Comparison of ENCODE assay signal across 8 mouse cellular contexts in the genomic region with DNA sequence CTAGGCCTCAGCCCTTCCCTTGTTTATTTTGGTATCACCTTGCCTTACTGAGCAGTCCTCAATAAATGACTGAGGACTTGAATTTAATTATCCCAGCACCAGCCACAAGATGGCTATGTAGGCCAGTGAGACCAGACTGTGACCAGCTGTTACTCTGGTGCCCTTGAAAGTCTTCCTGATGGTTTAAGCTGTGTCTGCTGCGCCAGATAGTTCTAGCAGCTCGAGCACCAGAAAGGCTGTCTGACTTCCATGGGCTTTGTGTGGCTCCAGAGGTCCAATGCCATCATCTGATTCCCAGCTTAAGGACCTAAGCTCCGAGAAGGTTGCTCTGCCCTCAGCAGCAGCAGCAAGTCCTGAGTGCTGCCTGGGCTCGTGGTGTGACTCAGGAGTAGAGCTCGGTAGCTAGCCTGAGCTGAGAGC. TPM values are rescaled to one million over a fixed set of nuclear protein-coding genes. Genes with fewer than 3 reads are reported as not detected.
DNase-seq lines count a peak whose midpoint lies in the region; ATAC-seq lines count a peak whose summit lies in the region.

No protein-coding gene starts in this region.

- peak; percentile 58 for ATAC-seq in erythroid progenitor cell, adult 5-6 weeks (replicated peaks; ENCODE audit: low FRiP score, poor library complexity, severe bottlenecking)

- DNase-seq in gastrocnemius, adult 18-20 months (ENCODE audit: low spot score): peak; percentile 76
- DNase-seq in gastrocnemius, adult 8-10 months (ENCODE audit: low spot score in 2 of 2): no peak
- peak; percentile 80 for DNase-seq in adipocyte (ENCODE audit: low spot score)
- DNase-seq in heart, postnatal 4 days: peak; percentile 58
- peak; percentile 70 for DNase-seq in layer of hippocampus, adult 9-10 months (ENCODE audit: low spot score)
- peak; percentile 56 for DNase-seq in lung, postnatal 14 days
- peak; percentile 83 for DNase-seq in skeletal muscle tissue, adult 2 months (ENCODE audit: low read depth, low spot score)

RNA-seq across cellular contexts. Expression of a gene that starts 20.2 kb away (rescaled TPM):
- total RNA-seq in gastrocnemius, adult 18-20 months (2021): 10 to 100 TPM; 50.2 to 64.1 TPM
- 10 to 100 TPM; 21.1 to 74.1 (median 37.8) TPM for total RNA-seq in gastrocnemius, adult 8-10 months (2022)
- total RNA-seq in erythroid progenitor cell, adult 5-6 weeks (2015; ENCODE audit: low replicate concordance): 2.9 and 26.0 TPM in 2 replicates
- total RNA-seq in erythroid progenitor cell, adult 5-6 weeks (2017; ENCODE audit: low replicate concordance): 2.2 TPM in 1 of 2 replicates, not detected in the other
- 10 to 100 TPM; 12.7 to 16.9 TPM for total RNA-seq in heart, postnatal 4 days (2021)

RNA-seq across cellular contexts. Expression of a gene that starts 37.1 kb away (rescaled TPM):
- total RNA-seq in gastrocnemius, adult 18-20 months (2021): under 1 TPM in 1 of 2 experiments, not detected in 1; 0.36 TPM
- under 1 TPM in 1 of 4 experiments, not detected in 3; 0.38 TPM for total RNA-seq in gastrocnemius, adult 8-10 months (2022)
- total RNA-seq in erythroid progenitor cell, adult 5-6 weeks (2015; ENCODE audit: low replicate concordance): 2.2 TPM in 1 of 2 replicates, not detected in the other
- 0.98 and 1.5 TPM in 2 replicates for total RNA-seq in erythroid progenitor cell, adult 5-6 weeks (2017; ENCODE audit: low replicate concordance)
- under 1 TPM in 1 of 2 experiments, not detected in 1; 0.11 TPM for total RNA-seq in heart, postnatal 4 days (2021)

RNA-seq across cellular contexts. Expression of a gene that starts 52.2 kb away (rescaled TPM):
- total RNA-seq in gastrocnemius, adult 18-20 months (2021): 1 to 10 TPM; 4.5 to 5.5 TPM
- total RNA-seq in gastrocnemius, adult 8-10 months (2022): 1 to 10 TPM; 5.2 to 7.0 (median 6.2) TPM
- total RNA-seq in erythroid progenitor cell, adult 5-6 weeks (2015; ENCODE audit: low replicate concordance): 39.0 and 53.3 TPM in 2 replicates
- 45.6 and 48.8 TPM in 2 replicates for total RNA-seq in erythroid progenitor cell, adult 5-6 weeks (2017; ENCODE audit: low replicate concordance)
- 1 to 10 TPM; 5.2 to 6.0 TPM for total RNA-seq in heart, postnatal 4 days (2021)

RNA-seq across cellular contexts. Expression of a gene that starts 54.0 kb away (rescaled TPM):
- total RNA-seq in gastrocnemius, adult 18-20 months (2021): 1 to 10 TPM; 4.5 to 4.9 TPM
- 1 to 10 TPM; 4.0 to 5.4 (median 4.7) TPM for total RNA-seq in gastrocnemius, adult 8-10 months (2022)
- 6.1 and 8.4 TPM in 2 replicates for total RNA-seq in erythroid progenitor cell, adult 5-6 weeks (2015; ENCODE audit: low replicate concordance)
- total RNA-seq in erythroid progenitor cell, adult 5-6 weeks (2017; ENCODE audit: low replicate concordance): 1.1 and 5.3 TPM in 2 replicates
- total RNA-seq in heart, postnatal 4 days (2021): 1 to 10 TPM; 6.4 to 8.5 TPM

RNA-seq across cellular contexts. Expression of a gene that starts 54.2 kb away (rescaled TPM):
- total RNA-seq in gastrocnemius, adult 18-20 months (2021): 10 to 100 TPM; 62.8 to 73.1 TPM
- 10 to 100 TPM; 67.0 to 73.3 (median 70.6) TPM for total RNA-seq in gastrocnemius, adult 8-10 months (2022)
- total RNA-seq in erythroid progenitor cell, adult 5-6 weeks (2015; ENCODE audit: low replicate concordance): 76.7 and 95.5 TPM in 2 replicates
- 100 and 110 TPM in 2 replicates for total RNA-seq in erythroid progenitor cell, adult 5-6 weeks (2017; ENCODE audit: low replicate concordance)
- total RNA-seq in heart, postnatal 4 days (2021): 100 to 1,000 TPM; 109 to 114 TPM

Comparison
In these comparisons a context has a peak if more than half of its experiments do, and no peak if none do; other contexts are left out.
1. DNase-seq: peak in gastrocnemius, adult 18-20 months (single experiment), adipocyte (single experiment), heart, postnatal 4 days (single experiment), layer of hippocampus, adult 9-10 months (single experiment), lung, postnatal 14 days (single experiment) and skeletal muscle tissue, adult 2 months (single experiment); none in gastrocnemius, adult 8-10 months (0 of 2).
2. RNA of a gene that starts 52.2 kb away (total RNA-seq): 39.0 to 53.3 TPM in erythroid progenitor cell, adult 5-6 weeks; 5.2 to 7.0 TPM in gastrocnemius, adult 8-10 months, 5.2 to 6.0 TPM in heart, postnatal 4 days and 4.5 to 5.5 TPM in gastrocnemius, adult 18-20 months; every median in the first group is over 4 times any median in the second.